Mouse (Mus musculus) midbrain, embryonic 11.5 days (tissue): ENCODE results near the gene Thap11. TPM values are rescaled to one million over a fixed set of nuclear protein-coding genes. Genes with fewer than 3 reads are reported as not detected.
A peak's percentile ranks its signal among the peaks of the same experiment; 100 is the strongest.

ENCODE experiments used
- ATAC-seq: fragments of 200-750 bp; cut with Nextera tagmentation; 2 replicates; pipeline ENCODE4 v1.8.0; 2017; ENCODE audit warnings: moderate TSS enrichment, moderate library complexity; ENCODE audit not compliant: low FRiP score
- DNase-seq: peaks from one replicate; pipeline ENCODE4 v3.0.0; 2015; ENCODE audit warnings: low spot score; ENCODE audit errors: missing footprints
- H3K27ac ChIP-seq: fragments of 300-500 bp; sonication (generic); 2 replicates; pipeline ENCODE4 v1.5.1; 2014; ENCODE audit warnings: low read depth, low read length
- H3K27me3 ChIP-seq: fragments of 300-500 bp; sonication (generic); 2 replicates; pipeline ENCODE4 v1.6.1; 2014; ENCODE audit warnings: mild to moderate bottlenecking, low read length, moderate library complexity, mixed read lengths; ENCODE audit not compliant: control insufficient read depth, insufficient read depth
- H3K36me3 ChIP-seq: fragments of 300-500 bp; sonication (generic); 2 replicates; pipeline ENCODE4 v1.6.1; 2014; ENCODE audit warnings: mild to moderate bottlenecking, low read length, moderate library complexity, mixed read lengths; ENCODE audit not compliant: control insufficient read depth, insufficient read depth
- H3K4me1 ChIP-seq: fragments of 300-500 bp; sonication (generic); 2 replicates; pipeline ENCODE4 v1.6.1; 2014; ENCODE audit warnings: low read length; ENCODE audit not compliant: control insufficient read depth, insufficient read depth
- H3K4me2 ChIP-seq: fragments of 300-500 bp; sonication (generic); 2 replicates; pipeline ENCODE4 v1.6.1; 2014; ENCODE audit warnings: mild to moderate bottlenecking, moderate library complexity
- H3K4me3 ChIP-seq: fragments of 300-500 bp; sonication (generic); 2 replicates; pipeline ENCODE4 v1.5.1; 2014; ENCODE audit warnings: low read depth, low read length
- H3K9ac ChIP-seq: fragments of 300-500 bp; sonication (generic); 2 replicates; pipeline ENCODE4 v1.6.1; 2014; ENCODE audit warnings: low read length
- H3K9me3 ChIP-seq: fragments of 300-500 bp; sonication (generic); 2 replicates; pipeline ENCODE4 v1.6.1; 2016; ENCODE audit warnings: low read length; ENCODE audit not compliant: control insufficient read depth
- WGBS: fragments of 180-500 bp; shearing (Covaris S2); extraction: QIAGEN DNeasy Blood & Tissue Kit; methylation state at CpG from one replicate; pipeline ENCODE4 v1.1.7; 2014; 5-methylcytosine and 5-hydroxymethylcytosine counted together
- polyA plus RNA-seq: library from polyadenylated mRNA; unstranded; fragments of >200 nt; fragmentation: Nextera tagmentation; extraction: Ambion mirVana; gene quantifications from 2 replicates; pipeline ENCODE4 v1.2.1, GENCODE M21; 2014

Gene Thap11
- polyA plus RNA-seq, 1 experiment from 2014 or later: 70.5 TPM

GRCm38 (mm10) chr8:105839209-105839608 lies 15.7 kb upstream of the Thap11 start:
- H3K9ac ChIP-seq: no peak overlapping the region
- no peak overlapping the region for H3K4me2 ChIP-seq
- no peaks in the 10 kb centered on the region for H3K27me3 ChIP-seq
- no peaks in the 10 kb centered on the region for H3K9me3 ChIP-seq
- no peak overlapping the region for H3K27ac ChIP-seq
- H3K36me3 ChIP-seq: peaks cover 5% of the 10 kb centered on the region
- 95% methylated on average over 5 of the region's 5 CpGs for WGBS
- ATAC-seq (no peak), DNase-seq (no peak)
- H3K4me3 ChIP-seq: no peak overlapping the region
- H3K4me1 ChIP-seq: no peaks in the 10 kb centered on the region

- Histone ChIP-seq H3K4me3 (no peak overlapping the region), H3K9me3 (no peaks in the 10 kb centered on the region), H3K9ac (no peak overlapping the region), H3K36me3 (peaks cover 31% of the 10 kb centered on the region), H3K4me2 (no peak overlapping the region), H3K4me1 (peaks cover 6% of the 10 kb centered on the region), H3K27me3 (no peaks in the 10 kb centered on the region), H3K27ac (no peak overlapping the region)
- ATAC-seq (no peak), DNase-seq (no peak)
- 88% methylated on average over 11 of the region's 11 CpGs for WGBS
Measured at GRCm38 (mm10) chr8:105846678-105847077, 8.3 kb upstream of the Thap11 start.

GRCm38 (mm10) chr8:105850014-105850413 lies 4.9 kb upstream of the Thap11 start:
- H3K9ac ChIP-seq: no peak overlapping the region
- H3K27ac ChIP-seq: no peak overlapping the region
- WGBS: 77% methylated on average over 4 of the region's 4 CpGs
- DNase-seq: no peak
- H3K36me3 ChIP-seq: peaks cover 22% of the 10 kb centered on the region
- H3K27me3 ChIP-seq: no peaks in the 10 kb centered on the region
- ATAC-seq: no peak
- no peak overlapping the region; the same call in 1 of the 2 replicates for H3K4me2 ChIP-seq
- peaks cover 6% of the 10 kb centered on the region for H3K4me1 ChIP-seq
- H3K4me3 ChIP-seq: no peak overlapping the region
- no peaks in the 10 kb centered on the region for H3K9me3 ChIP-seq

- H3K9me3 ChIP-seq: no peaks in the 10 kb centered on the region
- no peak overlapping the region for H3K27ac ChIP-seq
- peaks cover 6% of the 10 kb centered on the region for H3K4me1 ChIP-seq
- no peak overlapping the region for H3K4me3 ChIP-seq
- no peak for ATAC-seq
- no peak for DNase-seq
- no peaks in the 10 kb centered on the region for H3K27me3 ChIP-seq
- H3K4me2 ChIP-seq: peak overlapping the region; percentile 31
- WGBS: 82% methylated on average over 7 of the region's 7 CpGs
- H3K36me3 ChIP-seq: peaks cover 22% of the 10 kb centered on the region
- H3K9ac ChIP-seq: peak overlapping the region; percentile 22; the same call in 1 of the 2 replicates
Measured at GRCm38 (mm10) chr8:105850611-105851010, 4.3 kb upstream of the Thap11 start.

GRCm38 (mm10) chr8:105851651-105852143 lies 3.2 kb upstream of the Thap11 start:
- H3K9ac ChIP-seq: peak overlapping the region; percentile 69
- H3K4me3 ChIP-seq: peak overlapping the region; percentile 81
- no peaks in the 10 kb centered on the region for H3K27me3 ChIP-seq
- H3K4me1 ChIP-seq: peaks cover 15% of the 10 kb centered on the region
- under 1% methylated on average over 34 of the region's 34 CpGs for WGBS
- ATAC-seq: peak; percentile 80
- no peak overlapping the region for H3K27ac ChIP-seq
- no peaks in the 10 kb centered on the region for H3K9me3 ChIP-seq
- peaks cover 14% of the 10 kb centered on the region for H3K36me3 ChIP-seq
- peak overlapping the region; percentile 48 for H3K4me2 ChIP-seq
- peak; percentile 97 for DNase-seq

GRCm38 (mm10) chr8:105852146-105852729 lies 2.7 kb upstream of the Thap11 start:
- Histone ChIP-seq H3K4me1 (peaks cover 20% of the 10 kb centered on the region), H3K9me3 (no peaks in the 10 kb centered on the region), H3K4me3 (no peak overlapping the region), H3K27ac (no peak overlapping the region), H3K27me3 (no peaks in the 10 kb centered on the region), H3K9ac (no peak overlapping the region), H3K36me3 (peaks cover 11% of the 10 kb centered on the region), H3K4me2 (no peak overlapping the region)
- 84% methylated on average over 12 of the region's 12 CpGs for WGBS
- ATAC-seq: no peak
- DNase-seq: peak; percentile 89

- H3K9me3 ChIP-seq: no peaks in the 10 kb centered on the region
- no peak within 1 kb of the TSS for H3K27ac ChIP-seq
- H3K4me1 ChIP-seq: peaks cover 26% of the 10 kb centered on the region
- 88% methylated on average over 3 of the region's 3 CpGs for WGBS
- H3K9ac ChIP-seq: no peak within 1 kb of the TSS
- no peak for ATAC-seq
- H3K4me3 ChIP-seq: no peak within 1 kb of the TSS
- H3K4me2 ChIP-seq: no peak within 1 kb of the TSS
- no peak for DNase-seq
- H3K27me3 ChIP-seq: no peaks in the 10 kb centered on the region
- peaks cover 8% of the 10 kb centered on the region; the same call in 1 of the 2 replicates for H3K36me3 ChIP-seq
Measured at GRCm38 (mm10) chr8:105853178-105853577, 1.8 kb upstream of the Thap11 start, which contains the start of gene Cenpt. Cenpt (minus strand) TSS chr8:105853278.

- ATAC-seq (no peak), DNase-seq (no peak)
- H3K9me3 ChIP-seq: no peaks in the 10 kb centered on the region
- no peaks in the 10 kb centered on the region for H3K27me3 ChIP-seq
- peak overlapping the region; percentile 71 for H3K4me3 ChIP-seq
- H3K27ac ChIP-seq: no peak overlapping the region
- 29% methylated on average over 8 of the region's 8 CpGs for WGBS
- H3K36me3 ChIP-seq: peaks cover 1% of the 10 kb centered on the region; the same call in 1 of the 2 replicates
- H3K4me1 ChIP-seq: peaks cover 27% of the 10 kb centered on the region
- 0 out of 2 replicates have a peak overlapping the region, but pooled peaks have one; percentile 4 for H3K4me2 ChIP-seq
- no peak overlapping the region for H3K9ac ChIP-seq
Measured at GRCm38 (mm10) chr8:105854303-105854702, 629 bp upstream of the Thap11 start.

GRCm38 (mm10) chr8:105855248-105856167 lies 576 bp downstream of the Thap11 start:
- no peaks in the 10 kb centered on the region for H3K36me3 ChIP-seq
- H3K9ac ChIP-seq: peak overlapping the region; percentile 61
- peak overlapping the region; percentile 74 for H3K27ac ChIP-seq
- DNase-seq: peak; percentile 93
- peak; percentile 20 for ATAC-seq
- H3K4me2 ChIP-seq: peak overlapping the region; percentile 98
- peaks cover 32% of the 10 kb centered on the region for H3K4me1 ChIP-seq
- H3K9me3 ChIP-seq: no peaks in the 10 kb centered on the region
- WGBS: under 1% methylated on average over 69 of the region's 71 CpGs
- H3K4me3 ChIP-seq: peak overlapping the region; percentile 71
- no peaks in the 10 kb centered on the region for H3K27me3 ChIP-seq
